Mouse (Mus musculus): ENCODE measurements at regions not wholly inside any gene's neighbourhood (a gene's known extent, or its start where the extent isn't known, plus 50 kb on each side); places are given as distances from the start of the nearest gene placed in this dataset.

- WGBS, result 36% methylated on average over 10 of the region's 10 CpGs
- Histone ChIP-seq H3K27ac (replicated peaks; ENCODE audit: low read depth, low read length) (no peak overlapping the region), H3K9ac (replicated peaks; ENCODE audit: low read length) (no peak overlapping the region), H3K4me1 (ENCODE audit: control insufficient read depth, insufficient read depth, low read length) (peaks cover 6% of the 10 kb centered on the region; the same call in 1 of the 2 replicates), H3K9me3 (ENCODE audit: control insufficient read depth, low read length) (no peaks in the 10 kb centered on the region), H3K4me2 (ENCODE audit: low read length) (no peak overlapping the region), H3K36me3 (ENCODE audit: control insufficient read depth, insufficient read depth, low read length) (no peaks in the 10 kb centered on the region), H3K27me3 (ENCODE audit: control insufficient read depth, insufficient read depth, low read length) (no peaks in the 10 kb centered on the region), H3K4me3 (replicated peaks; ENCODE audit: low read depth, low read length) (no peak overlapping the region)
- DNase-seq, result no peak
- no peak for ATAC-seq (ENCODE audit: low FRiP score, low TSS enrichment)
Measured at GRCm38 (mm10) chr1:61117535-61117934, 139.8 kb downstream of the Icos start.

DNA sequence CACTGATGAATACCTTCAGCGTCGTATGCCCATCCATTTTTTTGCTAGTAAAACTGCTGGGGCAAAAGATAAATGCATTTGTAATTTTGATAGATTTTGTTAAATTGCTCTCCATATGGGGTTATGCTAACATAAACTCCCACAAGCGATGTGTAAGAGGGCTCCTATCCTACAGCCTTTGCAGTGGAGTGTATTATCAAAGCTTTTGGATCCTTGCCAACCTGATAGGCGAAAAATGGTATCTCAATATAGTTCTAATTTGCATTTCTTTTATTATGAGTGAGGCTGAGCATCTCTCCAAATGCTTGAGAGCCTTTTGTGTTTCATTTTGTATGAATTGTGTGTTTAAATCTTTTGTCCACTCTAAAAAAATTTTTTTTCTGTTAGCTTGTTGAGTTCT lies 140.3 kb downstream of the Icos start:
- Histone ChIP-seq H3K9ac (replicated peaks; ENCODE audit: low read length) (no peak overlapping the region), H3K27ac (replicated peaks; ENCODE audit: low read depth, low read length) (no peak overlapping the region), H3K9me3 (ENCODE audit: control insufficient read depth, low read length) (no peaks in the 10 kb centered on the region), H3K36me3 (ENCODE audit: control insufficient read depth, insufficient read depth, low read length) (no peaks in the 10 kb centered on the region), H3K4me1 (ENCODE audit: control insufficient read depth, insufficient read depth, low read length) (peaks cover 6% of the 10 kb centered on the region; the same call in 1 of the 2 replicates), H3K4me2 (ENCODE audit: low read length) (no peak overlapping the region), H3K4me3 (replicated peaks; ENCODE audit: low read depth, low read length) (no peak overlapping the region), H3K27me3 (ENCODE audit: control insufficient read depth, insufficient read depth, low read length) (no peaks in the 10 kb centered on the region)
- WGBS, result 39% methylated on average over 4 of the region's 4 CpGs
- DNase-seq, result peak; percentile 71
- no peak for ATAC-seq (ENCODE audit: low FRiP score, low TSS enrichment)

- Histone ChIP-seq H3K4me3 (replicated peaks; ENCODE audit: low read depth, low read length) (no peak overlapping the region), H3K9ac (replicated peaks; ENCODE audit: low read length) (no peak overlapping the region), H3K9me3 (ENCODE audit: control insufficient read depth, low read length) (no peaks in the 10 kb centered on the region), H3K4me2 (ENCODE audit: low read length) (no peak overlapping the region), H3K4me1 (ENCODE audit: control insufficient read depth, insufficient read depth, low read length) (peaks cover 6% of the 10 kb centered on the region; the same call in 1 of the 2 replicates), H3K36me3 (ENCODE audit: control insufficient read depth, insufficient read depth, low read length) (no peaks in the 10 kb centered on the region), H3K27ac (replicated peaks; ENCODE audit: low read depth, low read length) (no peak overlapping the region), H3K27me3 (ENCODE audit: control insufficient read depth, insufficient read depth, low read length) (no peaks in the 10 kb centered on the region)
- no peak for DNase-seq
- no peak for ATAC-seq (ENCODE audit: low FRiP score, low TSS enrichment)
- WGBS, result 67% methylated on average over 4 of the region's 4 CpGs
Measured at GRCm38 (mm10) chr1:61121480-61121879, 143.8 kb downstream of the Icos start.

- WGBS, result 95% methylated on average over 2 of the region's 2 CpGs
- no peak for ATAC-seq (ENCODE audit: low FRiP score, low TSS enrichment)
- Histone ChIP-seq H3K4me3 (replicated peaks; ENCODE audit: low read depth, low read length) (no peak overlapping the region), H3K36me3 (ENCODE audit: control insufficient read depth, insufficient read depth, low read length) (no peaks in the 10 kb centered on the region), H3K4me2 (ENCODE audit: low read length) (no peak overlapping the region), H3K27ac (replicated peaks; ENCODE audit: low read depth, low read length) (no peak overlapping the region), H3K4me1 (ENCODE audit: control insufficient read depth, insufficient read depth, low read length) (peaks cover 3% of the 10 kb centered on the region; the same call in 1 of the 2 replicates), H3K9me3 (ENCODE audit: control insufficient read depth, low read length) (no peaks in the 10 kb centered on the region), H3K27me3 (ENCODE audit: control insufficient read depth, insufficient read depth, low read length) (no peaks in the 10 kb centered on the region), H3K9ac (replicated peaks; ENCODE audit: low read length) (no peak overlapping the region)
- DNase-seq, result no peak
Measured at GRCm38 (mm10) chr1:61125127-61125526, 147.4 kb downstream of the Icos start.

- no peak overlapping the region for H3K27ac ChIP-seq (replicated peaks; ENCODE audit: low read depth, low read length)
- peaks cover 19% of the 10 kb centered on the region for H3K4me1 ChIP-seq (ENCODE audit: control insufficient read depth, insufficient read depth, low read length)
- ATAC-seq (ENCODE audit: low FRiP score, low TSS enrichment), result no peak
- H3K9ac ChIP-seq (replicated peaks; ENCODE audit: low read length), result no peak overlapping the region
- H3K9me3 ChIP-seq (ENCODE audit: control insufficient read depth, low read length), result no peaks in the 10 kb centered on the region
- 61% methylated on average over 9 of the region's 9 CpGs for WGBS
- H3K27me3 ChIP-seq (ENCODE audit: control insufficient read depth, insufficient read depth, low read length), result no peaks in the 10 kb centered on the region
- no peak for DNase-seq
- no peak overlapping the region for H3K4me2 ChIP-seq (ENCODE audit: low read length)
- no peaks in the 10 kb centered on the region for H3K36me3 ChIP-seq (ENCODE audit: control insufficient read depth, insufficient read depth, low read length)
- no peak overlapping the region for H3K4me3 ChIP-seq (replicated peaks; ENCODE audit: low read depth, low read length)
Measured at GRCm38 (mm10) chr1:61135597-61136545, 158.1 kb downstream of the Icos start.

DNA sequence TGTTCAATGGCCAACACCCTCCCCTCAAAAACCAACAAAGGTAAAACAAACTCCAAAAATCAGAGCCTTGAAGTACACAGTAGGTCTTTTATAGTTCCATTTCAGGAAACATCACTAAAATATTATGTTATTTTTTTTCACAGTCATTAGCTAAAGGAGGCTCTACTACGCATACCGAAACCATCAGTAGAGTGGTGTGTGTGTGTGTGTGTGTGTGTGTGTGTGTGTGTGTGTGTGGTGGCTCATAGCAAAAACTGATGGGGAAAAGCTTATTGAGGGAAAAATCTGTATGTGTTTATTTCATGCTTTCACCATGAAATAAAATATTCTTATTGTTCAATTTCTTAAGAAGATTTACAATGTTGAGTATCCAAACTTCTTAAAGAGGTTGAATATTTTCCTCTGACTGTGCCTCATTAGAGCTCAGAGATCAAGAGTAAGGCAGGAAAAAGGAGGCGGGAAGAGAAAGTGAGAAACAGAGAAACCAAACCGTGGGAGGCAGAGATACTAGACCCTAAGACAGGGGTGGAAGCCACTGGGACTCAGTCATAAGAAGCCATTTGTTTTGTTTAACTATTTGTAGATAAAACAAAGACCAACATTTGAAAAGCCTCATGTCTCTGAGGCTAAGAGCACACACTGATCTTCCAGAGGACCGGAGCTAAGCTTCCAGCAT lies 159.6 kb downstream of the Icos start:
- Histone ChIP-seq H3K27ac (replicated peaks; ENCODE audit: low read depth, low read length) (no peak overlapping the region), H3K4me1 (ENCODE audit: control insufficient read depth, insufficient read depth, low read length) (peaks cover 29% of the 10 kb centered on the region), H3K9ac (replicated peaks; ENCODE audit: low read length) (no peak overlapping the region), H3K4me2 (ENCODE audit: low read length) (no peak overlapping the region), H3K9me3 (ENCODE audit: control insufficient read depth, low read length) (no peaks in the 10 kb centered on the region), H3K4me3 (replicated peaks; ENCODE audit: low read depth, low read length) (no peak overlapping the region), H3K27me3 (ENCODE audit: control insufficient read depth, insufficient read depth, low read length) (no peaks in the 10 kb centered on the region), H3K36me3 (ENCODE audit: control insufficient read depth, insufficient read depth, low read length) (no peaks in the 10 kb centered on the region)
- no peak for ATAC-seq (ENCODE audit: low FRiP score, low TSS enrichment)
- WGBS, result 70% methylated on average over 5 of the region's 5 CpGs
- no peak for DNase-seq

DNA sequence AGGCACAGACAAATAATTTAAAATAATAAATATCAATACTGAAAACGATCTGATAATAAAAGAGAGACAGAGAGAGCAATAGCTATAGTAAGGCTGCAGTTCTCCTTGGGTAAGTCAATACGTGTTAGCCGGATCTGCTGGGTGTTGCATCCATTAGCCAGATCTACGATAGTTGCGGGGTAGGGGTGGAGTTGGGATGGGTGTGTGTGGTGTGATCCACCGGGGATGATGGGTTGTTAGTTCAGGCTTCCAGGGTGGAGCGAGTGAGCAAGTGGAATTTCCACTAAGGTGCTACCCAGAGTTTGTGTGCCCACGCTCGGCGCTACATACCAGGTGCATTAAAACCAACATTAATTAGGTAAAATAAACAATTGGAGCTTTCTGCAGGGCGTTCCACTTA lies 160.2 kb downstream of the Icos start:
- no peak overlapping the region for H3K27ac ChIP-seq (replicated peaks; ENCODE audit: low read depth, low read length)
- no peaks in the 10 kb centered on the region for H3K36me3 ChIP-seq (ENCODE audit: control insufficient read depth, insufficient read depth, low read length)
- no peak overlapping the region for H3K4me2 ChIP-seq (ENCODE audit: low read length)
- no peaks in the 10 kb centered on the region for H3K9me3 ChIP-seq (ENCODE audit: control insufficient read depth, low read length)
- DNase-seq (no peak), ATAC-seq (ENCODE audit: low FRiP score, low TSS enrichment) (no peak)
- H3K9ac ChIP-seq (replicated peaks; ENCODE audit: low read length), result no peak overlapping the region
- 81% methylated on average over 11 of the region's 11 CpGs for WGBS
- H3K4me1 ChIP-seq (ENCODE audit: control insufficient read depth, insufficient read depth, low read length), result peaks cover 36% of the 10 kb centered on the region
- H3K4me3 ChIP-seq (replicated peaks; ENCODE audit: low read depth, low read length), result no peak overlapping the region
- H3K27me3 ChIP-seq (ENCODE audit: control insufficient read depth, insufficient read depth, low read length), result no peaks in the 10 kb centered on the region

DNA sequence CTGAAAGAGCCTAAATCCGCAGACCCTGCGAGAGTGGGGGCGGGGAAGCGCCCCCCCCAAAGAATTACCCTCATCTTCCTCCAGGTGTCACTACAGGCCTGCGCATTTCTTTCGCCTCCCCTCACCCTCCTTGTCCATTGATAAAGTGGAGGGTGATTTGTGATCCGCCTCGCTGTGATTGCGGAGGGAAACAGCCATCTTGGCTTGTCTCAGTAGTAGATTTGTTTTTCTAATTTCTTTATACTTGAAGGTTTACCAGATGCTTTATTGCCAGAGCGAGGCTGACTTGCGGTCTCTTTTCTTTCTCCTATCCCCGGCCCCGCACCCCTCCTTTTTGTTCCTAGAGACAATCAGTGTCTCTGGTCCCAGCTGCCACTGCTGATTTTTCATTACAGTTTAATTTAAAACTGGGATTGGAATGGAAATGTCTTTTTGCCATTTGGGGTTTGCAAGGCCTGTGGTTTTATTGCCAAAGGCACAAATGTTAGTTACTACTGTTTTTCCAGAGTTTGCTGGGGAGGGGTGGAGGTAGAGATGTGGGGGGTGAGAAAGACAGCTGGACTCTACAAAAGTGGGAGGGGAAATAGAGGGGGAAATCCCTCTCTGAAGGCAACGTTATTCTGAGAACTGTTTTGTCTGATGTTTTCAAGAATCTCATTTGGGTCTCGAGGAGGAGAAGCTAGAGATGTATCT lies 161.7 kb downstream of the Icos start:
- Histone ChIP-seq H3K27ac (replicated peaks; ENCODE audit: low read depth, low read length) (peak overlapping the region; percentile 80), H3K4me2 (ENCODE audit: low read length) (peak overlapping the region; percentile 54), H3K36me3 (ENCODE audit: control insufficient read depth, insufficient read depth, low read length) (no peaks in the 10 kb centered on the region), H3K9me3 (ENCODE audit: control insufficient read depth, low read length) (no peaks in the 10 kb centered on the region), H3K4me3 (replicated peaks; ENCODE audit: low read depth, low read length) (peak overlapping the region; percentile 26), H3K9ac (replicated peaks; ENCODE audit: low read length) (no peak overlapping the region; the same call in 1 of the 2 replicates), H3K4me1 (ENCODE audit: control insufficient read depth, insufficient read depth, low read length) (peaks cover 49% of the 10 kb centered on the region), H3K27me3 (ENCODE audit: control insufficient read depth, insufficient read depth, low read length) (no peaks in the 10 kb centered on the region)
- ATAC-seq (ENCODE audit: low FRiP score, low TSS enrichment), result peak; percentile 76
- 3% methylated on average over 15 of the region's 15 CpGs for WGBS
- DNase-seq, result peak; percentile 87
